Mouse (Mus musculus): ENCODE measurements at regions not wholly inside any gene's neighbourhood (a gene's known extent, or its start where the extent isn't known, plus 50 kb on each side); places are given as distances from the start of the nearest gene placed in this dataset.
A peak's percentile ranks its signal among the peaks of the same experiment; 100 is the strongest.

GRCm38 (mm10) chr1:81577665-81578201 is 501.0 kb downstream of the Nyap2 start:
- Histone ChIP-seq H3K4me2 (replicated peaks) (peak overlapping the region; percentile 28), H3K4me1 (0 out of 2 replicates have a peak, but pooled peaks cover 3% of the 10 kb centered on the region), H3K9ac (no peak overlapping the region), H3K36me3 (no peaks in the 10 kb centered on the region), H3K9me3 (replicated peaks) (no peaks in the 10 kb centered on the region), H3K4me3 (replicated peaks) (peak overlapping the region; percentile 19), H3K27ac (replicated peaks) (no peak overlapping the region), H3K27me3 (no peaks in the 10 kb centered on the region)
- 23% methylated on average over 9 of the region's 9 CpGs for whole genome bisulfite sequencing
- ATAC-seq (ENCODE audit: insufficient number of reproducible peaks, low FRiP score, low TSS enrichment, low read depth), result no peak; the same call in 1 of the 2 replicates

- no peaks in the 10 kb centered on the region for H3K9me3 ChIP-seq (replicated peaks)
- ATAC-seq (ENCODE audit: insufficient number of reproducible peaks, low FRiP score, low TSS enrichment, low read depth), result no peak
- 59% methylated on average over 4 of the region's 4 CpGs for WGBS
- H3K4me2 ChIP-seq (replicated peaks), result no peak overlapping the region
- H3K9ac ChIP-seq, result no peak overlapping the region
- no peaks in the 10 kb centered on the region for H3K27me3 ChIP-seq
- H3K27ac ChIP-seq (replicated peaks), result no peak overlapping the region
- 0 out of 2 replicates have a peak, but pooled peaks cover 3% of the 10 kb centered on the region for H3K4me1 ChIP-seq
- H3K4me3 ChIP-seq (replicated peaks), result no peak overlapping the region
- H3K36me3 ChIP-seq, result no peaks in the 10 kb centered on the region
Observed at GRCm38 (mm10) chr1:81581208-81581607, 504.5 kb downstream of the Nyap2 start.

- H3K27ac ChIP-seq (replicated peaks), result no peak overlapping the region
- ATAC-seq (ENCODE audit: insufficient number of reproducible peaks, low FRiP score, low TSS enrichment, low read depth), result no peak
- no peak overlapping the region for H3K9ac ChIP-seq
- no peaks in the 10 kb centered on the region for H3K9me3 ChIP-seq (replicated peaks)
- H3K36me3 ChIP-seq, result no peaks in the 10 kb centered on the region
- H3K4me1 ChIP-seq, result no peaks in the 10 kb centered on the region
- WGBS, result 51% methylated on average over 11 of the region's 11 CpGs
- no peak overlapping the region for H3K4me2 ChIP-seq (replicated peaks)
- H3K27me3 ChIP-seq, result no peaks in the 10 kb centered on the region
- H3K4me3 ChIP-seq (replicated peaks), result no peak overlapping the region
Observed at GRCm38 (mm10) chr1:81587780-81588307, 511.1 kb downstream of the Nyap2 start.

GRCm38 (mm10) chr1:81591623-81592022 is 514.9 kb downstream of the Nyap2 start:
- Histone ChIP-seq H3K27ac (replicated peaks) (no peak overlapping the region), H3K9me3 (replicated peaks) (no peaks in the 10 kb centered on the region), H3K27me3 (no peaks in the 10 kb centered on the region), H3K4me2 (replicated peaks) (no peak overlapping the region), H3K4me1 (peaks cover 8% of the 10 kb centered on the region; the same call in 1 of the 2 replicates), H3K4me3 (replicated peaks) (no peak overlapping the region), H3K36me3 (no peaks in the 10 kb centered on the region), H3K9ac (no peak overlapping the region)
- WGBS, result 85% methylated on average over 5 of the region's 5 CpGs
- ATAC-seq (ENCODE audit: insufficient number of reproducible peaks, low FRiP score, low TSS enrichment, low read depth), result no peak

- Histone ChIP-seq H3K27me3 (no peaks in the 10 kb centered on the region), H3K36me3 (no peaks in the 10 kb centered on the region), H3K4me3 (replicated peaks) (peak overlapping the region; percentile 39), H3K27ac (replicated peaks) (peak overlapping the region; percentile 31), H3K9me3 (replicated peaks) (no peaks in the 10 kb centered on the region), H3K9ac (peak overlapping the region; percentile 15), H3K4me1 (peaks cover 8% of the 10 kb centered on the region; the same call in 1 of the 2 replicates), H3K4me2 (replicated peaks) (peak overlapping the region; percentile 58)
- WGBS, result 8% methylated on average over 19 of the region's 19 CpGs
- ATAC-seq (ENCODE audit: insufficient number of reproducible peaks, low FRiP score, low TSS enrichment, low read depth), result peak; percentile 94
Observed at GRCm38 (mm10) chr1:81593280-81594182, 516.8 kb downstream of the Nyap2 start.

GRCm38 (mm10) chr1:81594183-81594515 is 517.4 kb downstream of the Nyap2 start:
- H3K4me3 ChIP-seq (replicated peaks), result peak overlapping the region; percentile 39
- H3K9ac ChIP-seq, result no peak overlapping the region
- H3K4me2 ChIP-seq (replicated peaks), result peak overlapping the region; percentile 58
- no peak for ATAC-seq (ENCODE audit: insufficient number of reproducible peaks, low FRiP score, low TSS enrichment, low read depth)
- H3K27me3 ChIP-seq, result no peaks in the 10 kb centered on the region
- H3K4me1 ChIP-seq, result peaks cover 8% of the 10 kb centered on the region; the same call in 1 of the 2 replicates
- no peaks in the 10 kb centered on the region for H3K9me3 ChIP-seq (replicated peaks)
- H3K27ac ChIP-seq (replicated peaks), result peak overlapping the region; percentile 31; the same call in 1 of the 2 replicates
- no peaks in the 10 kb centered on the region for H3K36me3 ChIP-seq
- WGBS, result 5% methylated on average over 5 of the region's 5 CpGs

- H3K27ac ChIP-seq (replicated peaks), result no peak overlapping the region
- ATAC-seq (ENCODE audit: insufficient number of reproducible peaks, low FRiP score, low TSS enrichment, low read depth), result no peak
- no peak overlapping the region for H3K4me2 ChIP-seq (replicated peaks)
- H3K27me3 ChIP-seq, result no peaks in the 10 kb centered on the region
- H3K36me3 ChIP-seq, result no peaks in the 10 kb centered on the region
- H3K9me3 ChIP-seq (replicated peaks), result no peaks in the 10 kb centered on the region
- H3K4me3 ChIP-seq (replicated peaks), result no peak overlapping the region
- H3K4me1 ChIP-seq, result peaks cover 8% of the 10 kb centered on the region; the same call in 1 of the 2 replicates
- H3K9ac ChIP-seq, result no peak overlapping the region
- WGBS, result 26% methylated on average over 3 of the region's 3 CpGs
Observed at GRCm38 (mm10) chr1:81594606-81595005, 517.9 kb downstream of the Nyap2 start.

- no peak for ATAC-seq (ENCODE audit: insufficient number of reproducible peaks, low FRiP score, low TSS enrichment, low read depth)
Observed at GRCm38 (mm10) chr1:81608772-81609171, 532.0 kb downstream of the Nyap2 start.

GRCm38 (mm10) chr1:81618880-81619279 is 542.1 kb downstream of the Nyap2 start:
- Histone ChIP-seq H3K27ac (replicated peaks) (no peak overlapping the region), H3K4me2 (replicated peaks) (no peak overlapping the region), H3K27me3 (no peaks in the 10 kb centered on the region), H3K9ac (no peak overlapping the region), H3K36me3 (no peaks in the 10 kb centered on the region), H3K4me1 (no peaks in the 10 kb centered on the region), H3K4me3 (replicated peaks) (no peak overlapping the region), H3K9me3 (replicated peaks) (no peaks in the 10 kb centered on the region)
- 57% methylated on average over 2 of the region's 2 CpGs for WGBS
- ATAC-seq (ENCODE audit: insufficient number of reproducible peaks, low FRiP score, low TSS enrichment, low read depth), result no peak

More at GRCm38 (mm10) chr1:81608772-81609171, 532.0 kb downstream of the Nyap2 start:
- H3K9ac ChIP-seq, result no peak overlapping the region
- H3K9me3 ChIP-seq (replicated peaks), result no peaks in the 10 kb centered on the region
- WGBS, result 4% methylated on average over 1 of the region's 1 CpGs
- no peaks in the 10 kb centered on the region for H3K36me3 ChIP-seq
- H3K4me1 ChIP-seq, result no peaks in the 10 kb centered on the region
- H3K4me3 ChIP-seq (replicated peaks), result no peak overlapping the region
- no peak overlapping the region for H3K4me2 ChIP-seq (replicated peaks)
- no peak overlapping the region for H3K27ac ChIP-seq (replicated peaks)
- no peaks in the 10 kb centered on the region for H3K27me3 ChIP-seq

GRCm38 (mm10) chr1:81624141-81624540 is 547.4 kb downstream of the Nyap2 start:
- Histone ChIP-seq H3K4me3 (replicated peaks) (no peak overlapping the region), H3K4me1 (no peaks in the 10 kb centered on the region), H3K9me3 (replicated peaks) (no peaks in the 10 kb centered on the region), H3K9ac (no peak overlapping the region), H3K27ac (replicated peaks) (no peak overlapping the region), H3K36me3 (no peaks in the 10 kb centered on the region), H3K4me2 (replicated peaks) (no peak overlapping the region), H3K27me3 (no peaks in the 10 kb centered on the region)
- WGBS, result 68% methylated on average over 4 of the region's 4 CpGs
- ATAC-seq (ENCODE audit: insufficient number of reproducible peaks, low FRiP score, low TSS enrichment, low read depth), result no peak

GRCm38 (mm10) chr1:81632704-81633103 is 556.0 kb downstream of the Nyap2 start:
- Histone ChIP-seq H3K4me3 (replicated peaks) (no peak overlapping the region), H3K9ac (no peak overlapping the region), H3K27ac (replicated peaks) (no peak overlapping the region), H3K4me2 (replicated peaks) (no peak overlapping the region), H3K9me3 (replicated peaks) (no peaks in the 10 kb centered on the region), H3K27me3 (no peaks in the 10 kb centered on the region), H3K36me3 (no peaks in the 10 kb centered on the region), H3K4me1 (no peaks in the 10 kb centered on the region)
- no peak for ATAC-seq (ENCODE audit: insufficient number of reproducible peaks, low FRiP score, low TSS enrichment, low read depth)
- 88% methylated on average over 1 of the region's 1 CpGs for WGBS

All from embryonic facial prominence, embryonic 15.5 days (tissue).